Mouse (Mus musculus) E14TG2a.4 (cell line): ENCODE results near the gene Tbx3.

Experiments
- CTCF ChIP-seq: conservative IDR thresholded peaks from 2 replicates; pipeline ENCODE4 v1.5.1; 2014; ENCODE audit warnings: low read length
- POU5F1 ChIP-seq: IDR thresholded peaks from 2 replicates; pipeline ENCODE4 v1.6.1; 2014; ENCODE audit warnings: low read length, borderline replicate concordance

- TF ChIP-seq CTCF = no peak
- no peak for TF ChIP-seq POU5F1
Measured at GRCm38 (mm10) chr5:119680329-119681010, 10.0 kb downstream of the Tbx3 start.
